Mouse (Mus musculus) lung, postnatal 0 days (tissue): ENCODE results near the gene Lekr1. TPM values are rescaled to one million over a fixed set of nuclear protein-coding genes. Genes with fewer than 3 reads are reported as not detected.
A peak's percentile ranks its signal among the peaks of the same experiment; 100 is the strongest.

Experiments used
- ATAC-seq: fragments of 200-750 bp; cut with Nextera tagmentation; 2 replicates; pipeline ENCODE4 v1.8.0; 2017; ENCODE audit warnings: moderate library complexity
- DNase-seq: peaks from one replicate; pipeline ENCODE4 v3.0.0-alpha.2; 2016; ENCODE audit warnings: low spot score
- H3K27ac ChIP-seq: fragments of 300-500 bp; sonication (generic); 2 replicates; pipeline ENCODE4 v1.5.1; 2014; ENCODE audit warnings: antibody characterized with exemption, mild to moderate bottlenecking, low read length, mixed read lengths
- H3K27me3 ChIP-seq: fragments of 300-500 bp; sonication (generic); replicated peaks from 2 replicates; pipeline ENCODE4 v1.6.1; 2014; ENCODE audit warnings: low read length, mixed read lengths; ENCODE audit not compliant: insufficient read depth
- H3K36me3 ChIP-seq: fragments of 300-500 bp; sonication (generic); 2 replicates; pipeline ENCODE4 v1.6.1; 2014; ENCODE audit warnings: low read length, mixed read lengths; ENCODE audit not compliant: insufficient read depth
- H3K4me1 ChIP-seq: fragments of 300-500 bp; sonication (generic); 2 replicates; pipeline ENCODE4 v1.6.1; 2014; ENCODE audit warnings: antibody characterized with exemption, low read depth, low read length, mixed read lengths; ENCODE audit not compliant: insufficient read depth
- H3K4me2 ChIP-seq: fragments of 300-500 bp; sonication (generic); replicated peaks from 2 replicates; pipeline ENCODE4 v1.6.1; 2014; ENCODE audit warnings: low read depth, mild to moderate bottlenecking, low read length, moderate library complexity, mixed read lengths
- H3K4me3 ChIP-seq: fragments of 300-500 bp; sonication (generic); 2 replicates; pipeline ENCODE4 v1.5.1; 2014; ENCODE audit warnings: low read depth, low read length
- H3K9ac ChIP-seq: fragments of 300-500 bp; sonication (generic); replicated peaks from 2 replicates; pipeline ENCODE4 v1.6.1; 2014; ENCODE audit warnings: low read depth, mild to moderate bottlenecking
- H3K9me3 ChIP-seq: fragments of 300-500 bp; sonication (generic); 2 replicates; pipeline ENCODE4 v1.6.1; 2016; ENCODE audit warnings: low read length, mixed read lengths
- CTCF ChIP-seq: IDR thresholded peaks from 2 replicates; pipeline ENCODE4 v1.5.1; 2016; ENCODE audit warnings: antibody characterized with exemption, mild to moderate bottlenecking
- EP300 ChIP-seq: IDR thresholded peaks from 2 replicates; pipeline ENCODE4 v1.6.1; 2016; ENCODE audit warnings: antibody characterized with exemption, mild to moderate bottlenecking, control low read depth
- WGBS: fragments of 180-500 bp; shearing (Covaris S2); extraction: QIAGEN DNeasy Blood & Tissue Kit; methylation state at CpG from one replicate; pipeline ENCODE4 v1.1.7; 2014; 5-methylcytosine and 5-hydroxymethylcytosine counted together
- polyA plus RNA-seq: library from polyadenylated mRNA; unstranded; fragments of >200 nt; fragmentation: Nextera tagmentation; extraction: Ambion mirVana; gene quantifications from 2 replicates; pipeline ENCODE4 v1.2.1, GENCODE M21; 2015

Lekr1 gene
- polyA plus RNA-seq, 1 experiment from 2014 or later, result 4.3 TPM

DNA sequence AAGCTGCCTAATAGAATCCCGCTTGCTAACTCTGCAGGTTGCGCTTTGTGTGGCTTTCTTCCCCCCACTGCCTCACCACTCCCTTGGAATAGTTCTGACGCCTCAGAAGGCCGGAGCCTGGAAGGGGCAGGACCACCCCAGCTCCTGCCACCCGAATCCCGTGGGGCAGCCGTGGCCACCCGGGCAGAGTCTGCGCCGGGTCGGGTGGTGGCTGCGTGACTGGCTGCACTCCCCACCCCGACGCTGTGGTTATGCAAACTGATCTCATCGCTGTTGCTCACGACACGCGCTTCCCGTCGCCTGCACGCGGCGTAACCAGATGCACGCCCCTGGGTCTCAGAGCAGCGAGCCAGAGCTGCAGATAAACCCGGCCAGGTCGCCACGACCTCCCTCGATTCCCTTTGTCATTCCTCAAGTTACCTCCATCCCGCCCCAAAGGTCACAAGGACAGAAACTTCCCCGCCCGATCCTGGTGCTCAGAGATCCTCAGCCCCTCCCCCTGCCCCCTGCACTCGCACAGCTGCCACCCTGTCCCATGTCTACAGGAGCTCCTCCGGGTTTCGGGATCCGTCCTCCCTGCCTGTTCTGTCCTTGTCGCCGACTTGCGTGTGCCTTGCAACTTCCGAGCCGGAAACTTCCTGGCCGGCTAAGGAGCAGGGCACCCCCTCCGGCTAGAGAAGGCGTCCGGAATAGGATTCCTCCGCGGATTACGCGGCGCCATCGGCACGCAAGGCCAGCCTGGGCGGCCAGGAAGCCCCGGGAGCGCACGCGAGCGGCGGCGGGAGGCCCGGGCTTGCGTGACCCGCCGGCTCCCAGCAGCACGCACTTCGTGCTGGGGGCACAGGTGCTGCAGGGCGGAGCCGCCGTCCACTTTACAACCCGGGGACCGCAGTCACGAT, 7.1 kb upstream of the Lekr1 start:
- Histone ChIP-seq H3K4me2 (peak overlapping the region; percentile 74), H3K36me3 (no peaks in the 10 kb centered on the region), H3K4me1 (no peaks in the 10 kb centered on the region), H3K27ac (peak overlapping the region; percentile 91), H3K27me3 (no peaks in the 10 kb centered on the region), H3K4me3 (peak overlapping the region; percentile 55), H3K9me3 (no peaks in the 10 kb centered on the region), H3K9ac (peak overlapping the region; percentile 60)
- WGBS, result under 1% methylated on average over 64 of the region's 72 CpGs
- peak; percentile 88 for DNase-seq
- ATAC-seq, result peak; percentile 92
- TF ChIP-seq EP300 (no peak), CTCF (peak; percentile 41)

DNA sequence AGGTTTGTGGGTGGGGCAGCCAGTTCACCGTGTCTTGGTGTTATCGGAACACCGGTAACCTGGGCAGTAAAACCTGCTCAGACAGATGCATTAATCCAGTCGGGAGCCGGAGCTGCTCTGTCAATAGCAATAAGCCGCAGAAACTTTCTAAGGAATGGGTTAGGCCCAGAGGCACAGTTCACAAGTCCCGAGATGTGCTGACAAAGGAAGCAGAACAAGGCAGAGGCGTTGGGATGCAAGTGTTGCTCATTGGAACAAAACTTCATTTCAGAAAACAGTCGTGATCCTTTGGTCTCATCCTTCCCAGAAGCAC, 6.5 kb upstream of the Lekr1 start:
- peak overlapping the region; percentile 60 for H3K9ac ChIP-seq
- H3K27ac ChIP-seq, result peak overlapping the region; percentile 91
- no peaks in the 10 kb centered on the region for H3K4me1 ChIP-seq
- ATAC-seq (no peak), DNase-seq (peak; percentile 63)
- peak overlapping the region; percentile 55 for H3K4me3 ChIP-seq
- no peaks in the 10 kb centered on the region for H3K36me3 ChIP-seq
- peak overlapping the region; percentile 74 for H3K4me2 ChIP-seq
- H3K27me3 ChIP-seq, result no peaks in the 10 kb centered on the region
- TF ChIP-seq EP300, result no peak
- TF ChIP-seq CTCF, result no peak
- 4% methylated on average over 9 of the region's 9 CpGs for WGBS
- H3K9me3 ChIP-seq, result no peaks in the 10 kb centered on the region

DNA sequence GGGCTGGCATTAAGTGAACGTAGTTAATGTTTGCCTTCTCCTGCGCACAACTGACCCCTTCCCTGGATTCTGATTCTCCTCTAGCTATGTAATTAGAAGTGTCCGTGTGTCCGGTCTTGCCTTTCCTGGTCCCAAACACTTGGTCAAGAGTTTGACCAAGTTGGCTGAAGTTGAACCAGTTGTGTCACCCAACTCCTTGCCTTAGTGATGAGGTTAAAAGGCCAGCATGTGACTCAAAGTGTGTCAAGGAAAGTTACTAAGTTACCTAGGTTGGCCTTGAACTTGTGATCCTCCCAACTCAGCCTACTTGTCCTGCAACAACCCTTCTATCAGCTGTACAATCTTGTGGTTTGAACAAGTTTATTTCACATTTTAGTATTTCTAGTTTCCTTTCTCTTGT, 5.7 kb upstream of the Lekr1 start:
- WGBS, result 94% methylated on average over 4 of the region's 4 CpGs
- no peak for ATAC-seq
- Histone ChIP-seq H3K27me3 (no peaks in the 10 kb centered on the region), H3K27ac (no peak overlapping the region), H3K4me1 (no peaks in the 10 kb centered on the region), H3K9ac (no peak overlapping the region), H3K4me3 (no peak overlapping the region), H3K4me2 (no peak overlapping the region), H3K9me3 (no peaks in the 10 kb centered on the region), H3K36me3 (no peaks in the 10 kb centered on the region)
- no peak for TF ChIP-seq EP300
- no peak for TF ChIP-seq CTCF
- DNase-seq, result no peak

DNA sequence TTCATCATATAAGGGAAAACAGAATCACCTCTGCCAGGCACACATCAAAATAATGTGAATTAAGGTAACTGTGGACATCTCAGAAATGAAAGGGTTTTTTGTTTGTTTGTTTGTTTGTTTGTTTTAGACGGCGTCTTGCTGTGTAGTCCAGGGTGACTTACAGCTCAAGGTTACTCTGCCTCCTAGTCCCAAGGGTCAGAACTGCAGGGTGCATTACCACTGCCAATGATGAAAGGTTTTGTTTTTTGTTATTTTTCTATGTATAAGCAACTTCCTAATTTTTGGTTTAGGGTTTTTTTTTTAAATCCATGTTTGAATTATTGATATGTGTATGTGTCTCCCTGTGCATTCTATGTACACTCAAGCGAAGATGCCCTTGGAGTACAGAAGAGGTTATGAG, 4.3 kb upstream of the Lekr1 start:
- 0 out of 2 replicates have a peak, but pooled peaks cover 4% of the 10 kb centered on the region for H3K4me1 ChIP-seq
- no peak for DNase-seq
- no peak for ATAC-seq
- TF ChIP-seq EP300 (no peak), CTCF (peak; percentile 30)
- no peaks in the 10 kb centered on the region for H3K9me3 ChIP-seq
- no peaks in the 10 kb centered on the region for H3K36me3 ChIP-seq
- no peaks in the 10 kb centered on the region for H3K27me3 ChIP-seq
- no peak overlapping the region for H3K27ac ChIP-seq
- no peak overlapping the region for H3K9ac ChIP-seq
- H3K4me3 ChIP-seq, result no peak overlapping the region
- WGBS, result 59% methylated on average over 3 of the region's 3 CpGs
- H3K4me2 ChIP-seq, result no peak overlapping the region

DNA sequence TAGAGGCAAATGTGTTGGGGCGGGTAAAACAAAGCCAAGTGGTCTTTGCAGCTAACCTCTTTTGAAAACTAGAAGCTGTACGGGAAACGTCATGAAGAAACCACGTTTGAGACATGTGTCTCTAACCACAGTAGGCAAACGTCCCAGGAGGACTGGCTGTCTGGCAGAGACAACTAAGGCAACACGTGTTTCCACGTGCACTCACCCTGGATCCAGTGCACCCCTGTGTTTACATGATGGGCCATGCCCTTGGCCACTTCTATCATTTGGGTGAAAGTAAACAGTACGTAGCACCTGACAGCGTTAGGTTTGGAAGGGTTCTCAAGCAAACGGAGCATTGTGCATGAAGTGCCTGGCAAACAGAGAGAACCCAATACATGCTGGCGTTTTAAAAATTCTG, 2.9 kb upstream of the Lekr1 start:
- DNase-seq (no peak), ATAC-seq (no peak)
- H3K4me1 ChIP-seq, result 0 out of 2 replicates have a peak, but pooled peaks cover 4% of the 10 kb centered on the region
- no peak overlapping the region for H3K4me3 ChIP-seq
- WGBS, result 25% methylated on average over 11 of the region's 11 CpGs
- TF ChIP-seq EP300 (no peak), CTCF (no peak)
- H3K9me3 ChIP-seq, result no peaks in the 10 kb centered on the region
- H3K36me3 ChIP-seq, result no peaks in the 10 kb centered on the region
- H3K9ac ChIP-seq, result no peak overlapping the region
- H3K4me2 ChIP-seq, result no peak overlapping the region
- no peak overlapping the region for H3K27ac ChIP-seq
- no peaks in the 10 kb centered on the region for H3K27me3 ChIP-seq

DNA sequence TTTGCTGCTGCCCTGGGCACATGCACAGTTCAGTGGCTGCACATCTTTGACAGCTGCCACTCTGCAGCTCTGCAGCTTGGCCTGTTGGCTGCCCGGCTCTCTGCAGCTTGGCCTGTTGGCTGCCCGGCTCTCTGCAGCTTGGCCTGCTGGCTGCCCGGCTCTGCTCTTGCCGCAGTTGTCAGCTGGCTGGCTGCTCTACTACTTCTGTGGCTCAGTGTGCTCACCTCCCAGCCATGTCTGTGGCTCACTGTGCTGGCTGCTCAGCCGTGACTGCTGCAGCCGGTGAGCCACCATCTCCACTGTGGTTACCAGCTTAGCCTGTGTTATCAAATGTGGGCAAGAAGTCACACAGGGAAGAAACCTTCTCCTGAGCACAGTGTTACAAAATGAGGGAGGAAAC, 4.2 kb downstream of the Lekr1 start:
- 77% methylated on average over 6 of the region's 6 CpGs for WGBS
- H3K36me3 ChIP-seq, result no peaks in the 10 kb centered on the region
- TF ChIP-seq CTCF (no peak), EP300 (no peak)
- no peak overlapping the region for H3K4me3 ChIP-seq
- no peaks in the 10 kb centered on the region for H3K27me3 ChIP-seq
- DNase-seq (no peak), ATAC-seq (no peak)
- no peaks in the 10 kb centered on the region for H3K9me3 ChIP-seq
- H3K4me1 ChIP-seq, result 0 out of 2 replicates have a peak, but pooled peaks cover 4% of the 10 kb centered on the region
- no peak overlapping the region for H3K4me2 ChIP-seq
- no peak overlapping the region for H3K9ac ChIP-seq
- no peak overlapping the region for H3K27ac ChIP-seq
